ENCODE assay signal across 13 mouse cellular contexts in the genomic region with DNA sequence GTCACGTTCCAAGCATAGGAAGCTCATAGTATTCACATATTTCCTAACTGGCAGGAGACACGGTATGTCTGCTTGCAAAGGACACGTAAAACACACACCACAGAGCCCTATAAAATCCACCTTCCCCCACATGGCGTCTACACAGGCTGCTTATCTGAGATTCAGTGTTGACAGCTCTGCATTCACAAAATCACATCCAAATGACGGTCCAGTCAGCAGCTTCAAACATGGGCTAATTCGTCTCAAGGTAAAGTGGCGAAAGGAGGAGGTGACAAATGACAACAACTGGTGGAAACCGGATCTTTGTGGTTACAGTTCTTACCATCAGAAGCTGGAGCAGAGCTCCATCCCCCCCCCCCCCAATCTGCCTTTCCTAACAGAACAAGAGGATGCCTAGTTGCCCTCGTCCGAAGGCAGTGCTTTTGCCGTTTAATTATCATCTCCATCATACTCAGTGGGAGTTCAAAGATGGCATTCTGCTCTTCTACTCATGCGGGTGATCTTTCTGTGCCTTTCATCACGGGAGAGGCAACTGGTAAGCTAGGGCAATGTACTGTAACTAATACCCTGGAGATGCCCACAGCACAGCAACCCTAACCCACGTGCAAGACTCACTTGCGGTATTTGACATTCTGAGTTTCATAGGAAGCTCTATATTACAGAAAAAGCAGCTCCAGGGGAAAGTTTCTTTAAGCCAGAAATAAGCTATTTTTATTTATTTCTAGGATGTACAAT.
A peak's percentile ranks its signal among the peaks of the same experiment; 100 is the strongest.
DNase-seq lines count a peak whose midpoint lies in the region; ATAC-seq and TF ChIP-seq lines count a peak whose summit lies in the region.
"Had no signal": no experiment of that assay in that cellular context is flagged by ENCODE, and none has a peak within 500 bp of the region (broad histone marks: within the 10 kb centered on the region; RNA-seq: fewer than 3 reads in every experiment).

No protein-coding gene starts in this region.

- H3K9ac ChIP-seq in heart, embryonic 13.5 days = no peak overlapping the region
- no peak overlapping the region for H3K9ac ChIP-seq in heart, adult 2 months (ENCODE audit: low read depth, low read length)
- no peak overlapping the region for H3K9ac ChIP-seq in lung, postnatal 0 days (replicated peaks; ENCODE audit: low read depth)
- H3K9ac ChIP-seq: intestine, embryonic 15.5 days had no signal

- 26% methylated on average over 15 of the region's 15 CpGs for WGBS in heart, embryonic 13.5 days
- WGBS in heart, adult 2 months = 51% methylated on average over 15 of the region's 15 CpGs
- 54% methylated on average over 15 of the region's 15 CpGs for WGBS in bone marrow, adult 2 months
- 67% methylated on average over 15 of the region's 15 CpGs for WGBS in lung, postnatal 0 days

- no peak for TF ChIP-seq EP300 in heart, adult 2 months (IDR thresholded peaks at IDR 0.05; ENCODE audit: insufficient read depth, low read depth, low read length)
- TF ChIP-seq EP300 in lung, postnatal 0 days (IDR thresholded peaks at IDR 0.05) = no peak

- H3K9me3 ChIP-seq in heart, embryonic 13.5 days = no peaks in the 10 kb centered on the region
- H3K9me3 ChIP-seq in lung, postnatal 0 days (ENCODE audit: low read length) = no peaks in the 10 kb centered on the region
- H3K9me3 ChIP-seq: intestine, embryonic 15.5 days had no signal

- H3K36me3 ChIP-seq in heart, embryonic 13.5 days = no peaks in the 10 kb centered on the region
- no peaks in the 10 kb centered on the region for H3K36me3 ChIP-seq in heart, adult 2 months (ENCODE audit: control insufficient read depth, insufficient read depth, low read length)
- H3K36me3 ChIP-seq in lung, postnatal 0 days (ENCODE audit: insufficient read depth, low read length) = no peaks in the 10 kb centered on the region
- H3K36me3 ChIP-seq: intestine, embryonic 15.5 days had no signal

- no peak overlapping the region for H3K4me3 ChIP-seq in heart, embryonic 13.5 days
- H3K4me3 ChIP-seq in heart, adult 2 months = no peak overlapping the region
- H3K4me3 ChIP-seq in bone marrow, adult 2 months (replicated peaks; ENCODE audit: control insufficient read depth, low read depth, low read length) = no peak overlapping the region
- H3K4me3 ChIP-seq in lung, postnatal 0 days (ENCODE audit: low read depth, low read length) = no peak overlapping the region
- H3K4me3 ChIP-seq: intestine, embryonic 15.5 days had no signal

- peaks cover 12% of the 10 kb centered on the region for H3K4me1 ChIP-seq in heart, embryonic 13.5 days
- H3K4me1 ChIP-seq in heart, adult 2 months (ENCODE audit: control insufficient read depth, insufficient read depth, low read length) = no peaks in the 10 kb centered on the region
- no peaks in the 10 kb centered on the region; the same call in 1 of the 2 replicates for H3K4me1 ChIP-seq in bone marrow, adult 2 months (ENCODE audit: control insufficient read depth, insufficient read depth, low read length)
- H3K4me1 ChIP-seq in lung, postnatal 0 days (ENCODE audit: insufficient read depth, low read depth, low read length) = no peaks in the 10 kb centered on the region
- H3K4me1 ChIP-seq: intestine, embryonic 15.5 days had no signal

- no peaks in the 10 kb centered on the region for H3K79me2 ChIP-seq in heart, adult 2 months (replicated peaks; ENCODE audit: control insufficient read depth, insufficient read depth, low read length)

- TF ChIP-seq CTCF in heart, adult 2 months (IDR thresholded peaks at IDR 0.05) = no peak
- TF ChIP-seq CTCF in bone marrow, adult 2 months (IDR thresholded peaks at IDR 0.05; ENCODE audit: control insufficient read depth, insufficient read depth, low read length) = no peak
- no peak for TF ChIP-seq CTCF in lung, postnatal 0 days (IDR thresholded peaks at IDR 0.05)

- H3K27ac ChIP-seq in heart, embryonic 13.5 days (replicated peaks) = peak overlapping the region; percentile 8
- no peak overlapping the region for H3K27ac ChIP-seq in heart, adult 2 months
- peak overlapping the region; percentile 48; the same call in 1 of the 2 replicates for H3K27ac ChIP-seq in bone marrow, adult 2 months (ENCODE audit: control insufficient read depth, insufficient read depth, low read depth, low read length, poor library complexity)
- H3K27ac ChIP-seq in lung, postnatal 0 days (ENCODE audit: low read length) = no peak overlapping the region
- H3K27ac ChIP-seq: intestine, embryonic 15.5 days; macrophage had no signal

- DNase-seq in heart, adult 2 months = no peak
- peak; percentile 27 to 62 for DNase-seq in kidney, postnatal 25 days
- no peak for DNase-seq in kidney, postnatal 10 days
- peak; percentile 31 for DNase-seq in 3T3-L1 (ENCODE audit: low read depth, low spot score)
- no peak for DNase-seq in lung, postnatal 0 days (ENCODE audit: low spot score)
- DNase-seq: cerebellum, adult 11-12 months; gastrocnemius, postnatal 25 days; lung, adult 18-20 months had no signal

- no peak for ATAC-seq in heart, embryonic 13.5 days (ENCODE audit: extremely low read depth, insufficient number of reproducible peaks, low FRiP score, low TSS enrichment)
- no peak for ATAC-seq in lung, postnatal 0 days
- ATAC-seq in CD4-positive, CD25-positive, alpha-beta regulatory T cell, adult 4 months = no peak
- ATAC-seq: intestine, embryonic 15.5 days had no signal

- H3K27me3 ChIP-seq in heart, embryonic 13.5 days (replicated peaks) = peaks cover 18% of the 10 kb centered on the region
- H3K27me3 ChIP-seq in heart, adult 2 months (ENCODE audit: control insufficient read depth, insufficient read depth, low read length) = no peaks in the 10 kb centered on the region
- H3K27me3 ChIP-seq in lung, postnatal 0 days (replicated peaks; ENCODE audit: insufficient read depth, low read length) = no peaks in the 10 kb centered on the region
- H3K27me3 ChIP-seq: intestine, embryonic 15.5 days had no signal

- intact Hi-C loops in heart, adult 2 months (cut with DNase I) = no loop called here

- peak overlapping the region; percentile 50 for H3K4me2 ChIP-seq in heart, embryonic 13.5 days
- no peak overlapping the region for H3K4me2 ChIP-seq in lung, postnatal 0 days (replicated peaks; ENCODE audit: low read depth, low read length)
- H3K4me2 ChIP-seq: intestine, embryonic 15.5 days had no signal

- no peak for TF ChIP-seq POLR2A in heart, adult 2 months (IDR thresholded peaks at IDR 0.05; ENCODE audit: insufficient read depth, low read depth, low read length)
- no peak for TF ChIP-seq POLR2A in bone marrow, adult 2 months (IDR thresholded peaks at IDR 0.05; ENCODE audit: borderline replicate concordance, control insufficient read depth, low read depth, low read length)

Comparison
In these comparisons a context has a peak if more than half of its experiments do, and no peak if none do; other contexts are left out.
1. H3K27ac ChIP-seq: peak in heart, embryonic 13.5 days (single experiment) and bone marrow, adult 2 months (single experiment); none in heart, adult 2 months (single experiment) and lung, postnatal 0 days (single experiment).
2. DNase-seq: peak in kidney, postnatal 25 days (2 of 2) and 3T3-L1 (single experiment); none in heart, adult 2 months (0 of 2), kidney, postnatal 10 days (single experiment) and lung, postnatal 0 days (single experiment).